Mouse (Mus musculus): ENCODE results near the gene Zfp128. TPM values are rescaled to one million over a fixed set of nuclear protein-coding genes. Genes with fewer than 3 reads are reported as not detected.
"Not testable (repeated sequence)": the region's sequence is repeated elsewhere in the genome, so short reads cannot be mapped to it uniquely, and the experiment has no call there.

Gene Zfp128
- polyA plus RNA-seq, 1 experiment = 3.4 TPM

GRCm38 (mm10) chr7:12922729-12923128 is 41.8 kb downstream of the Zfp128 start:
- no peaks in the 10 kb centered on the region; the same call in 1 of the 2 replicates for H3K36me3 ChIP-seq (ENCODE audit: control insufficient read depth, insufficient read depth, low read length)
- H3K27me3 ChIP-seq (ENCODE audit: control insufficient read depth, insufficient read depth, low read length) = no peaks in the 10 kb centered on the region
- no peak overlapping the region; the same call in 1 of the 2 replicates for H3K27ac ChIP-seq (ENCODE audit: control insufficient read depth, insufficient read depth, low read depth, low read length)
- peaks cover 5% of the 10 kb centered on the region for H3K4me1 ChIP-seq (ENCODE audit: control insufficient read depth, insufficient read depth, low read length)
- H3K4me3 ChIP-seq (ENCODE audit: control insufficient read depth, low read depth, low read length) = peak overlapping the region; percentile 94
- TF ChIP-seq POLR2A (IDR thresholded peaks at IDR 0.05; ENCODE audit: control insufficient read depth, low read depth, low read length) (no peak), CTCF (IDR thresholded peaks at IDR 0.05; ENCODE audit: control insufficient read depth, insufficient read depth, insufficient replicate concordance, low read depth, low read length) (no peak)

GRCm38 (mm10) chr7:12926316-12926715 is 45.3 kb downstream of the Zfp128 start:
- Histone ChIP-seq H3K4me1 (ENCODE audit: control insufficient read depth, insufficient read depth, low read length) (peaks cover 15% of the 10 kb centered on the region), H3K27ac (ENCODE audit: control insufficient read depth, insufficient read depth, low read depth, low read length) (no peak overlapping the region), H3K4me3 (ENCODE audit: control insufficient read depth, low read depth, low read length) (no peak overlapping the region), H3K36me3 (ENCODE audit: control insufficient read depth, insufficient read depth, low read length) (no peaks in the 10 kb centered on the region; the same call in 1 of the 2 replicates), H3K27me3 (ENCODE audit: control insufficient read depth, insufficient read depth, low read length) (no peaks in the 10 kb centered on the region)
- TF ChIP-seq CTCF (IDR thresholded peaks at IDR 0.05; ENCODE audit: control insufficient read depth, insufficient read depth, insufficient replicate concordance, low read depth, low read length) = no peak

GRCm38 (mm10) chr7:12927191-12927680 is 46.3 kb downstream of the Zfp128 start, which contains the start of gene Rnf225:
TSS of gene Rnf225 (plus strand) at chr7:12927416.
- TF ChIP-seq POLR2A (IDR thresholded peaks at IDR 0.05; ENCODE audit: control insufficient read depth, low read depth, low read length) (no peak), CTCF (IDR thresholded peaks at IDR 0.05; ENCODE audit: control insufficient read depth, insufficient read depth, insufficient replicate concordance, low read depth, low read length) (no peak)
- no peak within 1 kb of the TSS for H3K27ac ChIP-seq (ENCODE audit: control insufficient read depth, insufficient read depth, low read depth, low read length)
- H3K27me3 ChIP-seq (ENCODE audit: control insufficient read depth, insufficient read depth, low read length) = no peaks in the 10 kb centered on the region
- H3K36me3 ChIP-seq (ENCODE audit: control insufficient read depth, insufficient read depth, low read length) = no peaks in the 10 kb centered on the region; the same call in 1 of the 2 replicates
- H3K4me1 ChIP-seq (ENCODE audit: control insufficient read depth, insufficient read depth, low read length) = peaks cover 15% of the 10 kb centered on the region
- H3K4me3 ChIP-seq (ENCODE audit: control insufficient read depth, low read depth, low read length) = peak within 1 kb of the TSS; percentile 33

GRCm38 (mm10) chr7:12927693-12928589 is 47.0 kb downstream of the Zfp128 start:
- peaks cover 15% of the 10 kb centered on the region for H3K4me1 ChIP-seq (ENCODE audit: control insufficient read depth, insufficient read depth, low read length)
- TF ChIP-seq CTCF (IDR thresholded peaks at IDR 0.05; ENCODE audit: control insufficient read depth, insufficient read depth, insufficient replicate concordance, low read depth, low read length) (no peak), POLR2A (IDR thresholded peaks at IDR 0.05; ENCODE audit: control insufficient read depth, low read depth, low read length) (no peak)
- no peaks in the 10 kb centered on the region for H3K27me3 ChIP-seq (ENCODE audit: control insufficient read depth, insufficient read depth, low read length)
- no peak overlapping the region for H3K27ac ChIP-seq (ENCODE audit: control insufficient read depth, insufficient read depth, low read depth, low read length)
- no peaks in the 10 kb centered on the region; the same call in 1 of the 2 replicates for H3K36me3 ChIP-seq (ENCODE audit: control insufficient read depth, insufficient read depth, low read length)
- peak overlapping the region; percentile 33 for H3K4me3 ChIP-seq (ENCODE audit: control insufficient read depth, low read depth, low read length)

GRCm38 (mm10) chr7:12933615-12934140 is 52.7 kb downstream of the Zfp128 start:
- Histone ChIP-seq H3K27me3 (ENCODE audit: control insufficient read depth, insufficient read depth, low read length) (no peaks in the 10 kb centered on the region), H3K4me1 (ENCODE audit: control insufficient read depth, insufficient read depth, low read length) (peaks cover 2% of the 10 kb centered on the region), H3K27ac (ENCODE audit: control insufficient read depth, insufficient read depth, low read depth, low read length) (no peak overlapping the region), H3K36me3 (ENCODE audit: control insufficient read depth, insufficient read depth, low read length) (no peaks in the 10 kb centered on the region), H3K4me3 (ENCODE audit: control insufficient read depth, low read depth, low read length) (no peak overlapping the region)
- no peak for TF ChIP-seq CTCF (IDR thresholded peaks at IDR 0.05; ENCODE audit: control insufficient read depth, insufficient read depth, insufficient replicate concordance, low read depth, low read length)
- TF ChIP-seq POLR2A (IDR thresholded peaks at IDR 0.05; ENCODE audit: control insufficient read depth, low read depth, low read length) = no peak

- Histone ChIP-seq H3K4me3 (ENCODE audit: control insufficient read depth, low read depth, low read length) (no peak overlapping the region), H3K27ac (ENCODE audit: control insufficient read depth, insufficient read depth, low read depth, low read length) (no peak overlapping the region), H3K4me1 (ENCODE audit: control insufficient read depth, insufficient read depth, low read length) (no peaks in the 10 kb centered on the region), H3K36me3 (ENCODE audit: control insufficient read depth, insufficient read depth, low read length) (no peaks in the 10 kb centered on the region), H3K27me3 (ENCODE audit: control insufficient read depth, insufficient read depth, low read length) (no peaks in the 10 kb centered on the region)
- no peak for TF ChIP-seq CTCF (IDR thresholded peaks at IDR 0.05; ENCODE audit: control insufficient read depth, insufficient read depth, insufficient replicate concordance, low read depth, low read length)
- TF ChIP-seq POLR2A (IDR thresholded peaks at IDR 0.05; ENCODE audit: control insufficient read depth, low read depth, low read length) = no peak
These were observed 53.8 kb downstream of the Zfp128 start for GRCm38 (mm10) chr7:12934808-12935207.

- H3K27me3 ChIP-seq (ENCODE audit: control insufficient read depth, insufficient read depth, low read length); H3K27ac ChIP-seq (ENCODE audit: control insufficient read depth, insufficient read depth, low read depth, low read length); H3K4me1 ChIP-seq (ENCODE audit: control insufficient read depth, insufficient read depth, low read length); H3K4me3 ChIP-seq (ENCODE audit: control insufficient read depth, low read depth, low read length); H3K36me3 ChIP-seq (ENCODE audit: control insufficient read depth, insufficient read depth, low read length): not testable (repeated sequence)
These were observed 56.4 kb downstream of the Zfp128 start for GRCm38 (mm10) chr7:12937254-12937803.

All from testis, adult 2 months (tissue).